Mouse (Mus musculus): ENCODE results near the gene Cd109.

GRCm38 (mm10) chr9:78615401-78616021 lies at the start of gene Cd109:
- TF ChIP-seq CTCF (IDR thresholded peaks at IDR 0.05; ENCODE audit: insufficient read depth, low read depth, low read length) = no peak
- no peak for TF ChIP-seq POLR2A (IDR thresholded peaks at IDR 0.05; ENCODE audit: insufficient read depth, low read depth, low read length)
